Mouse (Mus musculus): ENCODE data around the gene Dnmt3l.

The Dnmt3l gene

DNA sequence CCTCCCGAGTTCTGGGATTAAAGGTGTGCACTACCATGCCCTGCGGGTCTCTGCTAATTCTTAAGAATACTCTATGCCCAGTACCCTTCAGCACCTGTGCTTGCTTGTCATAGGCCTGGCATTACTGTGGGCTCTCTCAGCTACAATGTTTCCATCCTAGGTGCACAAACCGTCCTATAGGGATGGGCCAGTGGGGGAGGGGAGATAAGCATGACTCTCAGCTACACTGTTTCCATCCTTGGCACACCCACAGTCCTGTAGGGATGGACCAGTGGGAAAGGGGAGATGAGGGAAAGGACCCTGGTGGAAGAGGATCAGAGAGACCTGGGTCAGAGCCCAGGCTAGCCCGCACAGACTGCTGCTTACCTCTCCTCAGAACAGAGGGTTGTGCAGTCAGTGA lies 4.6 kb upstream of the Dnmt3l start:
- DNase-seq (ENCODE audit: low spot score): no peak

- DNase-seq (ENCODE audit: low spot score): no peak
Observed at GRCm38 (mm10) chr10:78042096-78042495, 349 bp downstream of the Dnmt3l start.

- DNase-seq (ENCODE audit: low spot score): no peak
Observed at GRCm38 (mm10) chr10:78042697-78043405, 1.1 kb downstream of the Dnmt3l start.

DNA sequence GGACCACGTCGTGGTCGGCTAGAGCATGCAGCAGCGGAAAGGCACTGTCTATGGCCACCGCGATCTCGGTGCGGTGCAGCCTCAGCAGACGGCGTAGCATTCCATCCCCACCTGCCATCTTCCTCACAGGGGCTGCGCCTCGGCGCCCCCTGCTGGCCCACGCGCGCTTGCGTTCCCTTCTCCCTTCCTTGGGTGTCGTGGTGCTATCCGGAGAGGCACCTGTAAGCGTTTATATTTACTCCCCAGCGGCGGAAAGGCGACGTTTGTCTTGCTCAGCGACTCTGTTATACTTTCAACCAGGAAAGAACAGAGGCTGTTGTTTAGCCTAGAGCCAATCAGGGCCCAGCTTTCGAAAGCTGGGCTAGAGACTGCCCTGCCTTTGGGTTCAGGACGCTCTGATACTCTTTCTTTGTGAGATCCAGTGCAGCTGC lies 1.7 kb downstream of the Dnmt3l start, which contains the start of gene Aire:
TSS of gene Aire (minus strand) at position 205 of the 431 bp plus-strand sequence.
- DNase-seq (ENCODE audit: low spot score): peak; percentile 70

DNA sequence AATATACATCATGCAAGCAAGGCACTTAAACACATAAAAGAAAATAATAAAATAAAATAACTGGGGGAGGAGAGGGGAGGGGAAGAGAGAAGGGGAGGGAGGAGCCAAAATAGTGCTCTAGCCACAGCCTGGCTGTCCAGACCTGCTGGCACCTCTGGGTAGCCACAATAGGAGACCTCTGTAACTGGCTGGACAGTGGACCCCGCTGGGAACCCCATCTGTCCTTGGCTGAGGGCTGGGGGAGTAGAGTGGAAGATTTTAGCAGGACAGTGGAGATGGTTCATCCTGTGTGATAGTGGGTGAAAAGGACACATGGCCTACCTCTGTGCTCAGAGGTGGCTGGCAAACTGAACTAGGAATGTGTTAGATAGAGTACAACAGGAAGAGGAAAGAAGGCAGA lies 2.8 kb downstream of the Dnmt3l start:
- DNase-seq (ENCODE audit: low spot score): no peak

DNA sequence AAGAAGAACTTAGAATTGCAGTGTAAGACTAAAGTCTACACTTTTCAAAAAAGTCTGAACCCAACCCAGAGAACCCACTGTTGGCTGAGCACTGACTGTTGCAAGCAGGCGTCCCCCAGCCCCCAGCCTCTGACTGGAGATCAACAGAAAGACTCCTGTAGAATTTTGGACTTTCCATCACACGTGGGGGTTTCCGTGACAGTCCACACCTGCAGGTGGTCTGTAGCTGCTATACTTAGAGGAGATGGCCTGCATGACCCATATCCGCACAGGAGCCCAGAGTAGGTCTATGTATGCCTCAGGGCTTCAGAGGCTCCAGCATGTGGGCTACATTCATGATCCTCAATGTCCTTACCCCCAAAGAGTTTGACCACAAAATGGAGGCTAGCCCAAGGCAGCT lies 4.6 kb downstream of the Dnmt3l start:
- no peak for DNase-seq (ENCODE audit: low spot score)

GRCm38 (mm10) chr10:78048061-78048730 lies 6.4 kb downstream of the Dnmt3l start:
- no peak for DNase-seq (ENCODE audit: low spot score)

DNA sequence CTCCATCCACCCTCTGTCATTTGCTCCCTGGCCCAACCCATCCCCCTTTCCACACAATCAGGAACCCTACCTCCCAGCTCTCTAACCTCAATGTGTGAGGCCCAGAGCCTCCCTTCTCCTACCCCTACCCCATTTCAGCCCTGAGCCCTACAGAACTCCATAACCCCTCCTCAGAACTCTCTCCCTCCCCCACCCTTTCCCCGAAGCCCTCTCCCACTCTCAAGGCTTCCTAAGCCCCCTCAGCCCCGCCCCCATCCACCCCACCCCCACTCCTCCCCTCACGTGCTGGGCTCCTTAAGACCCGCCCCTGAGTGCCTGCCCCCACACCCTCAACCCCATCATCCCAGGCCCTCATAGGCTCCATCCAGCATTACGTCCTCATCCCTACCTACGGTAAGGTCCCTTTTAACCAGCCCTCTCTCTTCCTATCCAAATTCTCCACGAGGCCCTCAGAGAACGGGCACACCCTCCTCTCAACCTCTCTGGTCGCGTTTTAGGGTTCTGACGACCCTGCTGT lies 7.8 kb downstream of the Dnmt3l start:
- no peak for DNase-seq (ENCODE audit: low spot score)

- peak; percentile 64 for DNase-seq (ENCODE audit: low spot score)
Observed at GRCm38 (mm10) chr10:78054633-78055565, 13.2 kb downstream of the Dnmt3l start.

DNA sequence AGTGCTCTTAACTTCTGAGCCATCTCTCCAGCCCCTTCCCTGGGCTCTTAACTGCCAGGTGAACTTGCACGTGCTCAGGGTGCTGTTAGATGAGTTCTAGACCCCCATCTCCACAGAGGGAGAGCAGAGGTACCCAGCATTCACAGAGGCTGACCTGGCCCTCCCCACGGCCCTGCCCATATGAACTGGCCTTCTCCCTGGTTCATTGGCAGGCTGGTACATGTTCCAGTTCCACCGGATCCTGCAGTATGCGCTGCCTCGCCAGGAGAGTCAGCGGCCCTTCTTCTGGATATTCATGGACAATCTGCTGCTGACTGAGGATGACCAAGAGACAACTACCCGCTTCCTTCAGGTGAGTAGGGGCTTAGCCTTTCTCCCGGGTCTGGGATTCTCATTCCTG lies 15.3 kb downstream of the Dnmt3l start:
- no peak for DNase-seq (ENCODE audit: low spot score)

DNA sequence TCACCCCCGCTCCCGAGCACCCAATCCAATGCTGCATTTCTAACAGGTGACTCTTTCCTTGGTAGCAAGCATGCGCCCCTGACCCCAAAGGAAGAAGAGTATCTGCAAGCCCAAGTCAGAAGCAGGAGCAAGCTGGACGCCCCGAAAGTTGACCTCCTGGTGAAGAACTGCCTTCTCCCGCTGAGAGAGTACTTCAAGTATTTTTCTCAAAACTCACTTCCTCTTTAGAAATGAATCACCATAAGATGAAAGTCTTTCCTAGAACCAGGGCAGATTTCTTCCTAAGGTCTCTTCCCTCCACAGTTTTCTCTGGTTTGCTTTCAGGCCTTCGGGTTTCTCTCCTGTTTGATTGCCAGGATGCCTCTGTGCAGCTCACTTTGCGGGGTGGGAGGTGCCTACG lies 21.4 kb downstream of the Dnmt3l start:
- no peak for DNase-seq (ENCODE audit: low spot score)

GRCm38 (mm10) chr10:78067226-78067625 lies 25.5 kb downstream of the Dnmt3l start:
- no peak for DNase-seq (ENCODE audit: low spot score)

- DNase-seq (ENCODE audit: low spot score): no peak
Observed at GRCm38 (mm10) chr10:78068541-78068940, 26.8 kb downstream of the Dnmt3l start.

GRCm38 (mm10) chr10:78069101-78070011 lies 27.6 kb downstream of the Dnmt3l start, which contains the start of gene Icosl:
Gene Icosl, plus strand, starts transcription at chr10:78069302.
- DNase-seq (ENCODE audit: low spot score): peak; percentile 82

GRCm38 (mm10) chr10:78074151-78074550 lies 32.4 kb downstream of the Dnmt3l start:
- no peak for DNase-seq (ENCODE audit: low spot score)

- no peak for DNase-seq (ENCODE audit: low spot score)
Observed at GRCm38 (mm10) chr10:78074977-78075376, 33.2 kb downstream of the Dnmt3l start.

- no peak for DNase-seq (ENCODE audit: low spot score)
Observed at GRCm38 (mm10) chr10:78077862-78078261, 36.1 kb downstream of the Dnmt3l start.

GRCm38 (mm10) chr10:78078276-78078675 lies 36.5 kb downstream of the Dnmt3l start:
- DNase-seq (ENCODE audit: low spot score): no peak

GRCm38 (mm10) chr10:78079955-78080591 lies 38.3 kb downstream of the Dnmt3l start:
- DNase-seq (ENCODE audit: low spot score): peak; percentile 48

DNA sequence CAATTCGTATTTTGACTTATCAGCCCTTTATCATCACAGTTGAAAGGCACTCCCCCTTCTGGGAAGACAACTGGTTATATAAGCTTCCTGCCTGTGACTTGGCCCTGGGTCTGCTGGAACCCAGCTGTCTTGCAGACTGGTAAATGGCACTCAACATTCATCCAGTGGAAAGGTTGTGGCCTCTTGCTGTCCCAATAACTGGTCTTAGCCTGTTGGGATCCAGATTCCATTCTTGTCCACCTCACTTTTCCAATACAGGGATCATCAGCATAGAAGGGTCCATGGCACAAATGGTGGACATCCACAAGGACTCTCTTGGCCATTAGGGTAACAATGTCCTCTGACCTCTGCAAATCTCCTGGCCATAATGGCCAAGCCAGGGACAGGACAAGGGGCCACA lies 42.3 kb downstream of the Dnmt3l start:
- no peak for DNase-seq (ENCODE audit: low spot score)

GRCm38 (mm10) chr10:78085711-78086110 lies 44.0 kb downstream of the Dnmt3l start:
- DNase-seq (ENCODE audit: low spot score): no peak

All from lung, postnatal 25 days (tissue).